Mouse (Mus musculus): ENCODE data around the gene Bak1. TPM values are rescaled to one million over a fixed set of nuclear protein-coding genes. Genes with fewer than 3 reads are reported as not detected.
A peak's percentile ranks its signal among the peaks of the same experiment; 100 is the strongest.

The Bak1 gene
- polyA plus RNA-seq, 1 experiment from 2014 or later = 4.0 TPM

DNA sequence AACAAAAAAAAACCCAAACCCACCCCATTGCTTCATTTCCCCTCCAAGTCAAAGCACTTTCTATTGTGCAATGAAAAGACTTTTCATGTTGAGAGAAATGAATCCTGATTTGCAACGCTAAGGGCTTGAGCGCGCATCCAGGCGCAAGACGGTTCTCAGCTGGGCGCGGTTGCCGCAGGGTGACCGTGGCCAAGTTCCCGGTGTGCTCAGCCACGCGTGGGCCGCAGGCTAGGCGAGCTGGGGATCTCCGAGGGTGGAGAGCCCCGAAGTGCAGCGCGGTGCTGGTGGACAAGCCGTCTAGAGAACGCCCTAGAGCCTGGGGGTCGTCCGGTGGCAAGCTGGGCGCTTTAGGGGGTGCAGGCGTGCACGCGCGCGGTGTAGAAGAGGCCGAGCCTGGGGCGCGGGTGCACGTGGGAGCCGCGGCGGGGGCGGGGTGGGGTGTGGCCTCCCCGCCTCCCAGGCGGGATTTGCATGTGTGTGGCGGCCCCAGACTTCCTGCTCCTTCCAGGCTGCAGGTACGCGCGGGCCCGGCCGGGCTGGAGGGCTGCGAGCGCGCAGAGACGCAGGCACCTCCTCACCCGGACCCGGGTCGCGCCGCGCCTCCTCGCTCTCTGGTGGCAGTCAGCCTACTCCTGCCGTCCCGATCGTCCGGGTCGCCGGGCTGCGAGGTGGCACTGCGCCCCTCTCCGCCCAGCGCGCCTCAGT lies 28.2 kb upstream of the Bak1 start, which contains the start of gene Itpr3:
TSS of gene Itpr3 (plus strand) at position 493 of the 705 bp plus-strand sequence.
- ATAC-seq (peak; percentile 83), DNase-seq (ENCODE audit: low spot score) (peak; percentile 83)
- WGBS = under 1% methylated on average over 65 of the region's 66 CpGs

DNA sequence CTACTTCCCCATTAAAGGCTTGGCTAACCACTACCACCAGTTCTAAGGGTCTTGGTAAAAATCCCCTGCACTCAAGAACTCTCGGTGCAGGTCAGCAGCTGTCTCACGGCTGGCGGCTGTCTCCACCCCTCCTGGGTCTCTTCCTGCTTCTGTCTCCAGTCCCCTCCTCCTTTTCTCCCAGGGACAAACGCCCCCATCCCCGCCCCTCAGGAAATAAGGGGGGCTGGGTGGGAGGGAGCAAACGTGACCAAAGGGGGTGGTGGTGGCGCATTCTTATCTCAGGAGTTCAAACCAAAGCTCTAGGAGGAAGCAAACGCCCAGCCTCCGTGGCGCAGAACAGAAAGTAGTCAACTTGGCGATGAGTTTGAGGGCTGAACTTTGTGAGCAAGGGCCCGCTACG lies 27.4 kb upstream of the Bak1 start:
- Histone ChIP-seq H3K27ac (ENCODE audit: low read length) (peak overlapping the region; percentile 94), H3K9me3 (ENCODE audit: low read length) (no peaks in the 10 kb centered on the region), H3K4me2 (replicated peaks; ENCODE audit: low read depth, low read length) (peak overlapping the region; percentile 96), H3K36me3 (ENCODE audit: insufficient read depth, low read length) (no peaks in the 10 kb centered on the region), H3K4me3 (ENCODE audit: low read depth, low read length) (peak overlapping the region; percentile 65), H3K9ac (replicated peaks; ENCODE audit: low read depth) (peak overlapping the region; percentile 76), H3K27me3 (replicated peaks; ENCODE audit: insufficient read depth, low read length) (no peaks in the 10 kb centered on the region), H3K4me1 (ENCODE audit: insufficient read depth, low read depth, low read length) (peaks cover 9% of the 10 kb centered on the region)
- peak; percentile 79 for ATAC-seq
- TF ChIP-seq EP300 (IDR thresholded peaks at IDR 0.05) = peak; percentile 82
- TF ChIP-seq CTCF (IDR thresholded peaks at IDR 0.05) = no peak
- DNase-seq (ENCODE audit: low spot score) = peak; percentile 96
- WGBS = 0% methylated on average over 13 of the region's 13 CpGs

More for the DNA sequence above, 28.2 kb upstream of the Bak1 start, which contains the start of gene Itpr3:
- peaks cover 5% of the 10 kb centered on the region; the same call in 1 of the 2 replicates for H3K4me1 ChIP-seq (ENCODE audit: insufficient read depth, low read depth, low read length)
- peak within 1 kb of the TSS; percentile 65 for H3K4me3 ChIP-seq (ENCODE audit: low read depth, low read length)
- peak within 1 kb of the TSS; percentile 96 for H3K4me2 ChIP-seq (replicated peaks; ENCODE audit: low read depth, low read length)
- peak within 1 kb of the TSS; percentile 76 for H3K9ac ChIP-seq (replicated peaks; ENCODE audit: low read depth)
- H3K27me3 ChIP-seq (replicated peaks; ENCODE audit: insufficient read depth, low read length) = no peaks in the 10 kb centered on the region
- H3K27ac ChIP-seq (ENCODE audit: low read length) = peak within 1 kb of the TSS; percentile 94
- no peaks in the 10 kb centered on the region for H3K36me3 ChIP-seq (ENCODE audit: insufficient read depth, low read length)
- TF ChIP-seq CTCF (IDR thresholded peaks at IDR 0.05) (peak; percentile 30), EP300 (IDR thresholded peaks at IDR 0.05) (no peak)
- no peaks in the 10 kb centered on the region for H3K9me3 ChIP-seq (ENCODE audit: low read length)

- TF ChIP-seq EP300 (IDR thresholded peaks at IDR 0.05) (no peak), CTCF (IDR thresholded peaks at IDR 0.05) (no peak)
- Histone ChIP-seq H3K4me2 (replicated peaks; ENCODE audit: low read depth, low read length) (peak overlapping the region; percentile 42), H3K27ac (ENCODE audit: low read length) (peak overlapping the region; percentile 43), H3K36me3 (ENCODE audit: insufficient read depth, low read length) (no peaks in the 10 kb centered on the region), H3K4me1 (ENCODE audit: insufficient read depth, low read depth, low read length) (peaks cover 9% of the 10 kb centered on the region; the same call in 1 of the 2 replicates), H3K4me3 (ENCODE audit: low read depth, low read length) (no peak overlapping the region), H3K27me3 (replicated peaks; ENCODE audit: insufficient read depth, low read length) (no peaks in the 10 kb centered on the region), H3K9me3 (ENCODE audit: low read length) (no peaks in the 10 kb centered on the region), H3K9ac (replicated peaks; ENCODE audit: low read depth) (no peak overlapping the region)
- DNase-seq (ENCODE audit: low spot score) (peak; percentile 81), ATAC-seq (peak; percentile 72)
- 37% methylated on average over 8 of the region's 11 CpGs for WGBS
These were observed 22.7 kb upstream of the Bak1 start for GRCm38 (mm10) chr17:27051514-27051913.

- TF ChIP-seq CTCF (IDR thresholded peaks at IDR 0.05) = no peak
- TF ChIP-seq EP300 (IDR thresholded peaks at IDR 0.05) = no peak
- Histone ChIP-seq H3K4me3 (ENCODE audit: low read depth, low read length) (no peak overlapping the region), H3K27ac (ENCODE audit: low read length) (peak overlapping the region; percentile 43), H3K27me3 (replicated peaks; ENCODE audit: insufficient read depth, low read length) (no peaks in the 10 kb centered on the region), H3K9ac (replicated peaks; ENCODE audit: low read depth) (no peak overlapping the region), H3K4me1 (ENCODE audit: insufficient read depth, low read depth, low read length) (peaks cover 7% of the 10 kb centered on the region; the same call in 1 of the 2 replicates), H3K36me3 (ENCODE audit: insufficient read depth, low read length) (no peaks in the 10 kb centered on the region), H3K4me2 (replicated peaks; ENCODE audit: low read depth, low read length) (no peak overlapping the region), H3K9me3 (ENCODE audit: low read length) (no peaks in the 10 kb centered on the region)
- WGBS = 59% methylated on average over 5 of the region's 5 CpGs
- DNase-seq (ENCODE audit: low spot score) (no peak), ATAC-seq (no peak)
These were observed 22.0 kb upstream of the Bak1 start for GRCm38 (mm10) chr17:27050853-27051252.

DNA sequence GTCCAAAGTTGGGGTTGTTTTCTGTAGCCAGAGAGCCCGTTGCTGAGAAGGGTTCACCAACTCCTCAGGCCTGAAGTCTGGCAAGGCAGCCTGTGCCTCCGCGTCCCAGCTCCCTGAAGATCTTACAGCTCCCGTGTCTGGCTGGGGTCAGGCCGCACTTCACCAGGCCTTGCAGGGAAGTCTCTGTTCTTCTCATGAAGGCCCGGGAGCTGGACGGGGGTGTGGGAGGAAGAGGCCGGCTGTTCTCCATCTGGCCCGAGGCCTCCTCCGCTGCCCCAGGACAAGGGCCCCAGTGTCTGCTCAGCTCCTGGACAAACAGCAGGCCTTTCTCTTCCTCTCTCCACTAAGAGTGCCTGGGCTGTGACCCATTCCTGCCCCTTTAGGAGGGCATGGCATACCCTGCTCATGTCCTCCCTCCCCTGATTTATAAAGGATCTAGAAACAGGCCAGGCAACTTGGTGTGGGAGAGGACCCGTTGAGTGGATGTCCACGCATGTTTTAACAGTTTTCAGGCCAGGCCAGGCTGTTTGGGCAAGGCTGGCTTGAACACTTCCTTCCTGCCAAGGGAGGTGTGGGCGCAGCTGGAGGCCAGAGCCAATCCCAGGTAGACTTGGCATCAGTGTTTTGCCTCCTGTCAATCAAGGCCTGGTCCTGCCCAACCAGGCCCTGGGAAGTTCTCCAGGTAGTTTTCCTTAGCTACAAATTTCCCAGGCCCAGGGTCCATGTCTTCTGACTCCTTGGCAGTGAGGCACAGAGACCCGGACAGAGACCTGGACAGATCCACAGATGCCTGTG lies 19.8 kb upstream of the Bak1 start:
- Histone ChIP-seq H3K27ac (ENCODE audit: low read length) (peak overlapping the region; percentile 80), H3K27me3 (replicated peaks; ENCODE audit: insufficient read depth, low read length) (no peaks in the 10 kb centered on the region), H3K4me2 (replicated peaks; ENCODE audit: low read depth, low read length) (no peak overlapping the region), H3K4me1 (ENCODE audit: insufficient read depth, low read depth, low read length) (peaks cover 7% of the 10 kb centered on the region; the same call in 1 of the 2 replicates), H3K36me3 (ENCODE audit: insufficient read depth, low read length) (no peaks in the 10 kb centered on the region), H3K9ac (replicated peaks; ENCODE audit: low read depth) (no peak overlapping the region), H3K9me3 (ENCODE audit: low read length) (no peaks in the 10 kb centered on the region), H3K4me3 (ENCODE audit: low read depth, low read length) (no peak overlapping the region)
- DNase-seq (ENCODE audit: low spot score) = peak; percentile 40
- ATAC-seq = peak; percentile 28; the same call in 1 of the 2 replicates
- 33% methylated on average over 14 of the region's 14 CpGs for WGBS
- TF ChIP-seq CTCF (IDR thresholded peaks at IDR 0.05) = no peak
- no peak for TF ChIP-seq EP300 (IDR thresholded peaks at IDR 0.05)
